Mouse (Mus musculus): ENCODE results near the gene Prr12.

Prr12 gene

GRCm38 (mm10) chr7:45076501-45076900, 23.8 kb upstream of the Prr12 start:
- DNase-seq = no peak

DNA sequence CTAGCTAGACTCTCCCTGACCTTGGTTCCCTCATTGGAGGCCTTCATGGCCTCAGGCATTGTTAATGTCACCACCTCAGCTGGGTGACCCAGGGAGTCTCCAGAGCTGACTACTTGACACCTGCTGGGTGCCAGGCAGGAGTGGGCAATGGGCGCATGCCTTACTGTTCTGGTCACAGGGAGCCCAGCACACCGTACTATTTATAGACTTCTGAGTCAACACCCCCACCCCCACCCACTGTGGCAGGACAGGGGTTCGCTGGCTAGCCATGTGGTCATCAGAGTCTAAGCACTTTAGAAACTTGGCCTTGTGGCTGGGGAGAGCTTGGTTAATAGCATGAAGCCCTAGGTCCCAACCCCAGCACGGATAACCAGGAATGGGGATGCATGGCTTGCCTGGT, 22.7 kb upstream of the Prr12 start:
- no peak for DNase-seq

- no peak for DNase-seq
Measured at GRCm38 (mm10) chr7:45073949-45074348, 21.3 kb upstream of the Prr12 start.

DNA sequence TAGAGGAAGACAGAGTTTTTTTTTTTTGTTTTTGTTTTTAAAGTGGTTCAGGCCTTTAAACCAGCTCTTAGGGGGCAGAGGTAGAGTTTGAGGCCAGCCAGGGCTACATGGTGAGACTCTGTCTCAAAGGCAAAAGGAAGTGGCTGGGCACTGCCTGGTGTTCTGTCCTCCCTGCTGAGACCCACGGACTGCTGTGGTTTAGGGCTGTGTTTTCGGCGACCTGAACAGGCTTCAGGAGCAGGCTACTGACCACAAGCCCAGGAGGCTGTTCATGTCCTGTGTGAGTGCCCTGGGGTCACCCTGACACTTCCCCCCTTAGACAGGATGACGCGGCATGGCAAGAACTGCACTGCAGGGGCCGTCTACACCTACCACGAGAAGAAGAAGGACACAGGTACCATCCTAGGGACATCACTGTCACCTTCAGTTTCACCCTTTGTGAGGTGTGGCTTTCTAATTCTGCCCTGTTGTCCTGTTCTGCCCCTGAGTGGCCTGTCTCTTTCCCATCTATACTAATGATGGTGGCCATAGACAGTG, 20.6 kb upstream of the Prr12 start:
- DNase-seq = no peak

DNA sequence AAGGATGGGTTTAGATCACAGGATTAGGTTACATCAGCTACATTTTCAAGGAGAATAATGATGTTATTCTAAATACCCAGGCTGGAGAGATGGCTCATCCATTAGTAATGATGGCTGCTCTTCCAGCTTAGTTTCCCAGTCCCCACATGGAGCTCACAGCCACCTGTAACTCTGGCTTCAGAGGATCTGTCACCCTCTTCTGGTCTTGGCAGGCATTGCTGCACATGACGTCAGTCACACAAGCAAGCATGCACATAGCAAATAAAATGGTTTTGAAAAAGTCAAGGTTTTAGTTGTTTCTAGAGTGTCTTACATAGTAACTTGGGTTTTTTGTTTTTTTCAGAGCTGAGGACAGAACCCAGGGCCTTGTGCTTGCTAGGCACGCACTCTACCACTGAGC, 19.5 kb upstream of the Prr12 start:
- no peak for DNase-seq

GRCm38 (mm10) chr7:45069671-45070070, 17.0 kb upstream of the Prr12 start:
- no peak for DNase-seq

DNA sequence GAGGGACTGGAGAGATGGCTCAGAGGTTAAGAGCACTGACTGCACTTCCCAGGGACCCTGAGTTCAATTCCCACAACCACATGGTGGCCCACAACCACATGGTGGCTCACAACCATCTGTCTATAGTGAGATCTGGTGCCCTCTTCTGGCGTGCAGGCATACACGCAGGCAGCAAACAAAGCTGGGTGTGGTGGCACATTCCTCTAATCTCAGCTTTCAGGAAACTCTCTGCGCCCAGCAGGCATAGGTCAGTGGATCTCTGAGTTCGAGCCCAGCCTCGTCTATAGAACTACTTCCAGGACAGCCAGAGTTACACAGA, 15.3 kb upstream of the Prr12 start:
- DNase-seq = peak; percentile 74

DNA sequence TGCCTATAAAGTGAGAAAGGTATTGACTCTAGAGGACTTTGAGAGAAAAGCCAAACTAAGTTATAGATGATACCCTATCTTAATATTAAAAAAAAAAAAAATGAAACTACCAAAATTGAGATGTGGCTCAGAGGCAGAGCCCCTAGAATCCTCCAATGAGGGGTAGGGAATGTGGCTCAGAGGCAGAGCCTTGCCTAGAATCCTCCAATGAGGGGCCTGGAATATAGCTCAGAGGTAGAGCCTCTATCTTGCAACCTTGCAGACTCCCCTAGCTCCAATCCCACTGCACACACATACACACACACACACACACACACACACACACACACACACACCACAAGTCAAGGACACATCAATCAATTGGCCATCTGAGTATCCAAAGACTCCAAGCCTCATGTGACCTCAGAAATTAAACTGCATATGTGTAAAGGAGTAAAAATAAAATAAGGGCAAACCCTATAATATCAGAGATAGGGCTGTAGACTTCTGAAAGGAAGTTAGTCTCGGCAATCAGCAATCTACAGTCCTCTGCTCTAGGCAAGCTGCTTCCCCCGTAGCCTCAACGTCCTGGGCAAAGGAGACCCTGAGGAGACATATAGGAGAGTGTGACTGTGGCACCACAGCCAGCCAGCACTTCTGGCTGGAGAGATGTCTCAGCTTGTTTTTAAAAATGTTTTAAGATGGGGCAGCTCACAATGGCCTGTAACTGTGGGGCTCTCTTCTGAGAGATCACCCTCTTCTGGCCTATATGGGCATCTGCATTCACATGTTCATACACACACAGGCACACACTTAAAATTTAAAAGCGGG, 14.7 kb upstream of the Prr12 start:
- DNase-seq = no peak

- DNase-seq = peak; percentile 98
Measured at GRCm38 (mm10) chr7:45062239-45062835, 9.7 kb upstream of the Prr12 start, which contains the start of the genes Nosip and Prrg2. Nosip (plus strand) TSS chr7:45062429. Prrg2 (minus strand) TSS chr7:45062677.

GRCm38 (mm10) chr7:45061532-45062075, 8.9 kb upstream of the Prr12 start:
- peak; percentile 75 for DNase-seq

DNA sequence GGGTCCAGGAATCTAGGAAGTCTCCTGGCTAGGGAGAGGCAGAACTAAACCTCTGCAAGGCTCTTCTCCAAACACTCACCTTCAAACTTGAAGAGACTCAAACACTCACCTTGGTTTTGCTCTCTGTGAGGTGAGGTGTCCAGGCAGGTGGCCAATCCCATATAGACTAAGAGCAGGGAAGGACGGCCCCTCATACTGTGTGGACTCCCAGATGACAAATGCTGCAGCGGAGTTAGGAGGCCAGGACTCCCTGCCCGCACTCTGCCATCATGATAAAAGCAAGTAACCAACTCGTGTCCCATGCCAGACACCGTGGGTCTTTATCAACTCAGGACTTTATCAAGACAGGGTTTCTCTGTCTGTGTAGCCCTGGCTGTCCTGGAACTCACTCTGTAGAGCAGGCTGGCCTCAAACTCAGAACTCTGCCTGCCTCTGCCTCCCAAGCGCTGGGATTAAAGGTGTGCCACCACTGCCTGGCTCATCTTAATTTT, 8.0 kb upstream of the Prr12 start:
- no peak for DNase-seq

GRCm38 (mm10) chr7:45058607-45059571, 6.2 kb upstream of the Prr12 start:
- no peak for DNase-seq

DNA sequence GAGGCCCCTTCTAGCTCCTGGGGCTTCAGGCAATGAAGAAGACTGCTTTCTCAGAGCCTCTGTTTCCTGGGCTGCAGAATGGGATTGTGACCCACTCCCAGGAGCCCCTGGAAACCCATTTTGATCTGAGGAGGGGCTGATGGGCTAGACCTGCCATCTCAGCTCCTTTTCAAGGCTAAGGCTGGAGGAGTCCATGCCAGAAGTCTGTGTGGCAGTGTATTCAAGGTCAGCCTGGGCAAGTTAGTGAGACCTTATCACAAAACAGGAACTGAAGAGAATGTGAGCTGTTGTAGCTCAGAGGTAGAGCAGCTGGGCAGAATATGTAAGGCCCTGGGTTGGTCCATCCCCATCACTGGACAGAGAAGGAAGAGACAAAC, 4.3 kb upstream of the Prr12 start:
- no peak for DNase-seq

GRCm38 (mm10) chr7:45056329-45056971, 3.8 kb upstream of the Prr12 start:
- DNase-seq = no peak

- peak; percentile 99 for DNase-seq
Measured at GRCm38 (mm10) chr7:45053931-45054510, 1.3 kb upstream of the Prr12 start.

DNA sequence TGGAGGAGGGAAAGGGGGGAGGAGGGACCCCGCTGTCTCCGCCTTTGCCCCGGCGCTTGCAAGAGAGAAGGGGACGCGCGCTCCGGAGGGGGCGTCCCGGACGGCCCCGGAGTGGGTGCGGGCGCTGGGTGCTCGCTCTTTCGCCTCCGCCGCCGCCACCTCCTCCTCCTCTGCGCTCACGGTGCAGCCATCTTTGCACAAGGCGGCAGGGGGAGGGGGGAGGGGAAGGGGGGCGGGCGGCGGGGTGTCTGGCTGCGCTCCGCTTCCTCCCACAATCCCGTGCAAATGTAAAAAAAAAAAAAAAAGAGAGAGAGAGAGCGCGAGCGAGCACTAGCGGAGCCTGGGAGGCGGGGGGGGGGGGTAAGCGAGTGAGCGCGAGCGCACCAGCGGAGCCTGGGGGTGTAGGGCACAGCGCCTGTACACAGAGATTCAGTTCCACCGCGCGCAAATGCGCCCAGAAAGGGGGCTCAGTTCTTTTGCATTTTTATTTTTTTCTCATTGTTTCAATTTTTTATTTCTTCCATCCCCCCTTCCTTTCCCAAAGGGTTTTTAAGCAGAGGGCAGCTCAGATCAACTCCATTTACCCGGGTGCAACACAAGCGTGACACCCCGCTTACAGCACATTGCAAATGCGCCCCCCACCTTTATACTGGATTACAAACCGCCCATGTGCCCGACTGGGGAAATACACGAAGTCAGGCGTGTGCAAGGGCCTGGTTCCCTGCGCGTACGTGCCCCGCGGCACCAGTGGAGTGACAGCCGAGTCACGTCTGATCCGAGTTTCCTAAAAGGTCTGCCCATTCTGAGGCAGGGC, 643 bp upstream of the Prr12 start:
- DNase-seq = peak; percentile 81

- DNase-seq = peak; percentile 50
Measured at GRCm38 (mm10) chr7:45052181-45052861, 360 bp downstream of the Prr12 start.

- DNase-seq = no peak
Measured at GRCm38 (mm10) chr7:45051601-45051974, 1.1 kb downstream of the Prr12 start.

DNA sequence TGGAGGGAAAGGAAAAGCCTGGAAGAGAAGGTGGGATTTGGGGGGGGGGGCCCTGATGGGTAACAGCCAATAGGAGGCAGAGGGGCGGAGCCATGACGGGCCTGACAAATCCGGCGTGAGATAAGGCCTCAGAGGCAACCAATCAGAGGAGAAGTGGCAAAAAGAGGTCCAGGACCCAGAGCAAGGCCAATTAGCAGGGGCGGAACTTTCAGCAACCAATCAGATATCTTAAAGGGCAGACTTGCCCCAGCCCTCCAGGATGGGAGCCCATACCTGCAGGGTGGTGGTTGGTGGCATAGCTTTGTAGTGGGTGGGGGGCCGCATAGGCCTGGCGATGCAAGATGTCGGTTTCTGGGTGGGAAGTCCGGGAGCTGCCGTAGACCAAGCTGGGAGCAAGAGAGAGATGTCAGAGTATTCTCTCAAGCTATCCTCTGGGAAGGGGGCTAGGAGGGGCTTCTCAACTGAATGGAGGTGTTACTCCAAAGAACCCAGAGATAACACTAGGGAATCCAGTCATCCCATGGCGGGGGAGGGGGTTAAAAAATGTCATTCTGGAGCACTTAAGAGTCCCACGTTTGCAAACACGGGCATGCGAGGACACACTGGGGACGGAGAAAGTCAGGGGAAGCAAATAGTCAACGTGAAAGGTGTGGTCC, 1.6 kb downstream of the Prr12 start:
- DNase-seq = peak; percentile 88

Data from lung, postnatal 10 days (tissue).